Mouse (Mus musculus): ENCODE measurements at regions not wholly inside any gene's neighbourhood (a gene's known extent, or its start where the extent isn't known, plus 50 kb on each side); places are given as distances from the start of the nearest gene placed in this dataset.

DNA sequence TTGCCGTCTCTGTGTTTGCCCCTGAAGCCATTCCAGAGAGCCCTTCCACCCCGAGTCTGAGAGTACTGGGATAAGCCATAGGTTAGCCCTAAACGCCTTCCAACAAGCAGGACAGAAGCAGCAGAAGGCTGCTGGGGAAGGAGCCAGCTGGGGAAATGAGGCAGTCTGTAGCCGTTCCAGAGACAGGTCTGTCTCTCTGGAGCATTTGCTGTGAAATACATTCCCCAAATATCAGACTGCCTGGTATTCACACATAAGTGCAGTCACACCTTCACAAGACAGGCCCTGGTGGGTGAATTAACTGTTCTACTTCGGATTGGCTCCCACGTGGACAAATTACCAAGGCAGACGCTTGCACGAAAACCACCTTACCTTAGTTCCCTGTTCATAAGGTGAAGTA is 307.1 kb downstream of the Galc start:
- TF ChIP-seq POLR2A (IDR thresholded peaks at IDR 0.05; ENCODE audit: borderline replicate concordance, extremely low read depth, low read depth, low read length) (no peak), CTCF (IDR thresholded peaks at IDR 0.05; ENCODE audit: insufficient read depth, low read length) (no peak)

Data from lung, adult 2 months (tissue).